Mouse (Mus musculus) neural tube, embryonic 12.5 days (tissue): ENCODE measurements at regions not wholly inside any gene's neighbourhood (a gene's known extent, or its start where the extent isn't known, plus 50 kb on each side); places are given as distances from the start of the nearest gene placed in this dataset.

Source experiments
- ATAC-seq: fragments of 200-750 bp; cut with Nextera tagmentation; 2 replicates; pipeline ENCODE4 v1.8.0; 2017; ENCODE audit warnings: low read depth, mild to moderate bottlenecking, moderate TSS enrichment, moderate library complexity; ENCODE audit not compliant: low FRiP score
- H3K27ac ChIP-seq: fragments of 300-500 bp; sonication (generic); 2 replicates; pipeline ENCODE4 v1.5.1; 2016
- H3K27me3 ChIP-seq: fragments of 300-500 bp; sonication (generic); replicated peaks from 2 replicates; pipeline ENCODE4 v1.6.1; 2016; ENCODE audit warnings: mild to moderate bottlenecking
- H3K36me3 ChIP-seq: fragments of 300-500 bp; sonication (generic); 2 replicates; pipeline ENCODE4 v1.6.1; 2016; ENCODE audit warnings: mild to moderate bottlenecking
- H3K4me1 ChIP-seq: fragments of 300-500 bp; sonication (generic); 2 replicates; pipeline ENCODE4 v1.6.1; 2016
- H3K4me2 ChIP-seq: fragments of 300-500 bp; sonication (generic); replicated peaks from 2 replicates; pipeline ENCODE4 v1.6.1; 2016; ENCODE audit warnings: mild to moderate bottlenecking
- H3K4me3 ChIP-seq: fragments of 300-500 bp; sonication (generic); 2 replicates; pipeline ENCODE4 v1.5.1; 2016
- H3K9ac ChIP-seq: fragments of 300-500 bp; sonication (generic); 2 replicates; pipeline ENCODE4 v1.6.1; 2016; ENCODE audit warnings: mild to moderate bottlenecking
- H3K9me3 ChIP-seq: fragments of 300-500 bp; sonication (generic); 2 replicates; pipeline ENCODE4 v1.6.1; 2016; ENCODE audit warnings: mild to moderate bottlenecking
- WGBS: fragments of 180-500 bp; shearing (Covaris S2); methylation state at CpG from one replicate; pipeline ENCODE4 v1.1.7; 2016; 5-methylcytosine and 5-hydroxymethylcytosine counted together

GRCm38 (mm10) chr15:96170986-96171769, 116.1 kb upstream of the Arid2 start:
- no peak overlapping the region for H3K27ac ChIP-seq
- H3K27me3 ChIP-seq = peaks cover 6% of the 10 kb centered on the region; the same call in 1 of the 2 replicates
- WGBS = 15% methylated on average over 22 of the region's 22 CpGs
- no peak for ATAC-seq
- H3K4me3 ChIP-seq = no peak overlapping the region
- H3K9me3 ChIP-seq = no peaks in the 10 kb centered on the region
- no peaks in the 10 kb centered on the region for H3K36me3 ChIP-seq
- no peak overlapping the region for H3K9ac ChIP-seq
- H3K4me2 ChIP-seq = peak overlapping the region; percentile 49
- peaks cover 6% of the 10 kb centered on the region for H3K4me1 ChIP-seq

GRCm38 (mm10) chr15:96177911-96178310, 109.4 kb upstream of the Arid2 start:
- Histone ChIP-seq H3K4me2 (no peak overlapping the region), H3K9ac (no peak overlapping the region), H3K27me3 (no peaks in the 10 kb centered on the region), H3K4me1 (no peaks in the 10 kb centered on the region), H3K36me3 (no peaks in the 10 kb centered on the region), H3K4me3 (no peak overlapping the region), H3K9me3 (no peaks in the 10 kb centered on the region), H3K27ac (no peak overlapping the region)
- WGBS = 83% methylated on average over 9 of the region's 9 CpGs
- ATAC-seq = no peak

DNA sequence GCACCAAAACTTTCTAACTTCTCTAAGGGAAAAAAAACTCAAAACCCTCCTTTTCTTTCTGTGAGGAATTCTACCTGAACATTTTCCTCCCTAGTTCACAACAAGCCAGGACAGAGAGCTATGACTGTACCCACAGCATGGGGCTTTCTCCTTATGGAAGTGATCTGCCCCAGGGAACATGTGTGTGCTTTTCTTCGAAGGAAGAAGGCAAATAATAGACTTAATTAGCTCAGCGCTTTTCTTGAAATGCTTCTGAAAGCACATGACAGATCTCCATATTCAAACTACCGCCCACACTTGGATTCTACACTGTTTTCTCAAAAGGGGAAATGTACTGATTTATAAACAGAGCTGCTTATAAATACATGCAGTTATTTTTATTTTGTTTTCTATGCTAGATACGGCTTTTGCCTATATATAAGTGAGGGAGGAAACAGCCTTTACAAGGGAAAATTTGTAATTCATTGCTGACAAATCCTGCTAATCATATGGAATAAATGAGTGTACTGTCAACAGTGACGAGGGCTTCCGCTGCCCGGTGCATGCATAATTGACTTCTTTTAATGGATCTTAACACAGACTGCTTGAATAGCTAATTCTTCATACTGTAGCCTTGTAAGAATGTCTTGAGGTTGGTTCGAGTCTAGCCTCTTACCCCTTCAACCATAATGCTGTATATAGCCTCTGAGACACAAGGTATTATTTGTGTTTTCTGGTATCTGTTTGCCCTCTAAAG, 108.8 kb upstream of the Arid2 start:
- H3K4me2 ChIP-seq = no peak overlapping the region
- no peaks in the 10 kb centered on the region for H3K9me3 ChIP-seq
- H3K9ac ChIP-seq = no peak overlapping the region
- no peaks in the 10 kb centered on the region for H3K4me1 ChIP-seq
- no peaks in the 10 kb centered on the region for H3K27me3 ChIP-seq
- H3K36me3 ChIP-seq = no peaks in the 10 kb centered on the region
- no peak for ATAC-seq
- WGBS = 71% methylated on average over 8 of the region's 8 CpGs
- H3K27ac ChIP-seq = no peak overlapping the region
- H3K4me3 ChIP-seq = no peak overlapping the region

- Histone ChIP-seq H3K4me3 (no peak overlapping the region), H3K36me3 (no peaks in the 10 kb centered on the region), H3K27ac (no peak overlapping the region), H3K9ac (no peak overlapping the region), H3K27me3 (no peaks in the 10 kb centered on the region), H3K4me1 (no peaks in the 10 kb centered on the region), H3K9me3 (no peaks in the 10 kb centered on the region), H3K4me2 (no peak overlapping the region)
- 87% methylated on average over 5 of the region's 5 CpGs for WGBS
- no peak for ATAC-seq
These were observed 107.8 kb upstream of the Arid2 start for GRCm38 (mm10) chr15:96179511-96179910.

- H3K4me1 ChIP-seq = no peaks in the 10 kb centered on the region
- H3K4me3 ChIP-seq = no peak overlapping the region
- no peak for ATAC-seq
- 89% methylated on average over 5 of the region's 5 CpGs for WGBS
- no peaks in the 10 kb centered on the region for H3K9me3 ChIP-seq
- H3K27me3 ChIP-seq = no peaks in the 10 kb centered on the region
- no peak overlapping the region for H3K4me2 ChIP-seq
- H3K9ac ChIP-seq = no peak overlapping the region
- H3K36me3 ChIP-seq = no peaks in the 10 kb centered on the region
- no peak overlapping the region for H3K27ac ChIP-seq
These were observed 107.3 kb upstream of the Arid2 start for GRCm38 (mm10) chr15:96180036-96180435.

DNA sequence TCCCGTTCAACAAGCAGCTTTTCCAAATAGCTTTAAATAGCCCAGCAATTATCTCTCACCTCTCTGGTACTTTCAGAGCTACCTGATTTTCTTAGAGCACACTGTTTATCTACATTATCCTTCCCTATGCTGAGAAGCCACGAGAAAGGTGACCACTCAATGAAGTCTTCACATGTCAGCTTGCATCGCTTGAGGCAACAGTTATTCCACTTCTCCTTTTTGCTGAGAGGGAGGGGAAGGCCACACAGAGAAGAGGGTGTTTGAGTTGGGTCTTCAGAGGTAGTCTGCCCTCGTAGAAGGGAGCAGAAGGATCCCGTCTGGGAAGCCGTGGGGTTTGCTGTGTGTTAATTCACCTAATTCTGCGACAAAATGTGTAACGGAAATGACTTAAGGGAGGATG, 106.3 kb upstream of the Arid2 start:
- H3K4me2 ChIP-seq = no peak overlapping the region
- 88% methylated on average over 8 of the region's 8 CpGs for WGBS
- H3K9ac ChIP-seq = no peak overlapping the region
- no peaks in the 10 kb centered on the region for H3K9me3 ChIP-seq
- no peaks in the 10 kb centered on the region for H3K27me3 ChIP-seq
- H3K27ac ChIP-seq = no peak overlapping the region
- no peaks in the 10 kb centered on the region for H3K36me3 ChIP-seq
- no peak for ATAC-seq
- 0 out of 2 replicates have a peak, but pooled peaks cover 3% of the 10 kb centered on the region for H3K4me1 ChIP-seq
- H3K4me3 ChIP-seq = no peak overlapping the region

- no peak overlapping the region for H3K9ac ChIP-seq
- 84% methylated on average over 5 of the region's 5 CpGs for WGBS
- H3K36me3 ChIP-seq = no peaks in the 10 kb centered on the region
- no peaks in the 10 kb centered on the region for H3K27me3 ChIP-seq
- H3K4me3 ChIP-seq = no peak overlapping the region
- no peak overlapping the region for H3K4me2 ChIP-seq
- H3K4me1 ChIP-seq = 0 out of 2 replicates have a peak, but pooled peaks cover 3% of the 10 kb centered on the region
- ATAC-seq = no peak
- H3K27ac ChIP-seq = no peak overlapping the region
- H3K9me3 ChIP-seq = no peaks in the 10 kb centered on the region
These were observed 105.0 kb upstream of the Arid2 start for GRCm38 (mm10) chr15:96182313-96182712.

DNA sequence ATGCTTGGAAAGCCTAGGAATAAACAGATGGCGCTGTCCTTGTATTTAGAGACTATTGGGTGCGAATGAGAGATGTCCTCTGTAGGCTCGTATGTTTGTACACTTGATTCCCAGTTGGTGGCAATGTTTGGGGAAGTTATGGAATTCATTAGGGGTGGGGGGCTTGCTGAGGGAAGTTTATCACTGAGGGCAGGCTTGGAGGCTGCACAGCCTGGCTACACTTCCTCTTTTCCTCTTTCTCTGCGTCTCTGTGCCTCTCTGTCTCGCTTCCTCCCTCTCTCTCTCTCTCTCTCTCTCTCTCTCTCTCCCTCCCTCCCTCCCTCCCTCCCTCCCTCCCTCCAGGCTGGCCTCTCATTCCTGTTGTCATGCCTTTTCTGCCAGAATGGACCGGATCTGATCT, 104.2 kb upstream of the Arid2 start:
- H3K4me3 ChIP-seq = no peak overlapping the region
- no peak for ATAC-seq
- H3K27ac ChIP-seq = no peak overlapping the region
- H3K4me2 ChIP-seq = no peak overlapping the region
- H3K9ac ChIP-seq = no peak overlapping the region
- H3K4me1 ChIP-seq = 0 out of 2 replicates have a peak, but pooled peaks cover 3% of the 10 kb centered on the region
- H3K27me3 ChIP-seq = no peaks in the 10 kb centered on the region
- no peaks in the 10 kb centered on the region for H3K9me3 ChIP-seq
- WGBS = 84% methylated on average over 6 of the region's 6 CpGs
- no peaks in the 10 kb centered on the region for H3K36me3 ChIP-seq

- 75% methylated on average over 8 of the region's 8 CpGs for WGBS
- H3K4me3 ChIP-seq = no peak overlapping the region
- no peak overlapping the region for H3K4me2 ChIP-seq
- H3K9ac ChIP-seq = no peak overlapping the region
- no peaks in the 10 kb centered on the region for H3K36me3 ChIP-seq
- no peak overlapping the region for H3K27ac ChIP-seq
- 0 out of 2 replicates have a peak, but pooled peaks cover 3% of the 10 kb centered on the region for H3K4me1 ChIP-seq
- no peak for ATAC-seq
- no peaks in the 10 kb centered on the region for H3K9me3 ChIP-seq
- H3K27me3 ChIP-seq = no peaks in the 10 kb centered on the region
These were observed 102.7 kb upstream of the Arid2 start for GRCm38 (mm10) chr15:96184666-96185065.

GRCm38 (mm10) chr15:96185429-96185828, 101.9 kb upstream of the Arid2 start:
- 0 out of 2 replicates have a peak overlapping the region, but pooled peaks have one; percentile 1 for H3K4me2 ChIP-seq
- H3K27ac ChIP-seq = no peak overlapping the region
- H3K9me3 ChIP-seq = no peaks in the 10 kb centered on the region
- no peaks in the 10 kb centered on the region for H3K36me3 ChIP-seq
- 52% methylated on average over 4 of the region's 4 CpGs for WGBS
- no peak overlapping the region for H3K9ac ChIP-seq
- no peak for ATAC-seq
- 0 out of 2 replicates have a peak, but pooled peaks cover 3% of the 10 kb centered on the region for H3K4me1 ChIP-seq
- H3K27me3 ChIP-seq = no peaks in the 10 kb centered on the region
- H3K4me3 ChIP-seq = no peak overlapping the region

- Histone ChIP-seq H3K9ac (no peak overlapping the region), H3K4me3 (no peak overlapping the region), H3K27ac (no peak overlapping the region), H3K9me3 (no peaks in the 10 kb centered on the region), H3K27me3 (no peaks in the 10 kb centered on the region), H3K4me1 (0 out of 2 replicates have a peak, but pooled peaks cover 3% of the 10 kb centered on the region), H3K36me3 (no peaks in the 10 kb centered on the region), H3K4me2 (no peak overlapping the region)
- 47% methylated on average over 5 of the region's 6 CpGs for WGBS
- no peak for ATAC-seq
These were observed 101.4 kb upstream of the Arid2 start for GRCm38 (mm10) chr15:96185901-96186300.

- Histone ChIP-seq H3K4me2 (no peak overlapping the region), H3K9ac (no peak overlapping the region), H3K4me1 (0 out of 2 replicates have a peak, but pooled peaks cover 3% of the 10 kb centered on the region), H3K4me3 (no peak overlapping the region), H3K9me3 (no peaks in the 10 kb centered on the region; the same call in 1 of the 2 replicates), H3K27me3 (no peaks in the 10 kb centered on the region), H3K36me3 (no peaks in the 10 kb centered on the region), H3K27ac (no peak overlapping the region)
- 73% methylated on average over 2 of the region's 2 CpGs for WGBS
- ATAC-seq = no peak
These were observed 97.8 kb upstream of the Arid2 start for GRCm38 (mm10) chr15:96189551-96189950.
